Mouse (Mus musculus): ENCODE data around the gene Cuta. TPM values are rescaled to one million over a fixed set of nuclear protein-coding genes. Genes with fewer than 3 reads are reported as not detected.

Gene Cuta
- polyA plus RNA-seq, 1 experiment from 2014 or later: 163 TPM

DNA sequence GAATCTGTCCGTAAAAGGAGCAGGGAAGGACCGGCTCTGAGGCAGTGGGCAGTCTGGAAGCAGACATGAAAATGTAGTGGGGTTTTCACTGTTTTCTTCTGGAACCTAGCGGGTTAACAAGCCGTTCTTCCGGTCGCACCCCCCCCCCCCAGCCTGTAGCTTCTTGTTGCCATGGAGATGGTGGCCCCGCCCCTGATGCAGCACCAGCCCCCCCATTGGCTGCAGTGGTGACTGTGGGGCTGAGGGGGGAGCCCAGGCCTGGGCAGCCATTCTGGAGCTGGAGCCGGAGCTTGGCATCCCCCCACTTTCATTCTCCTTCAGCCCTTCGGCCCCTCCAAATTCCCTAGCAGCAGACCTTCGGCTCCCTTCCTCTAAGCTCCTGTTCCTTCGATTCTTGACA, 12.0 kb upstream of the Cuta start:
- 3% methylated on average over 10 of the region's 11 CpGs for WGBS
- peak; percentile 25; the same call in 1 of the 2 replicates for ATAC-seq (replicated peaks; ENCODE audit: extremely low read depth, insufficient read depth, low FRiP score)
- peak overlapping the region; percentile 55 for H3K9ac ChIP-seq (ENCODE audit: low read length)
- H3K4me2 ChIP-seq (ENCODE audit: low read depth, low read length): peak overlapping the region; percentile 59
- peak overlapping the region; percentile 29 for H3K4me3 ChIP-seq (ENCODE audit: low read length)
- H3K4me1 ChIP-seq (ENCODE audit: control insufficient read depth, insufficient read depth, low read length): peaks cover 51% of the 10 kb centered on the region
- H3K9me3 ChIP-seq (replicated peaks; ENCODE audit: control insufficient read depth, low read length): no peaks in the 10 kb centered on the region
- no peak overlapping the region for H3K27ac ChIP-seq (ENCODE audit: low read length)
- no peaks in the 10 kb centered on the region for H3K27me3 ChIP-seq (ENCODE audit: control insufficient read depth, insufficient read depth, low read length)
- H3K36me3 ChIP-seq (ENCODE audit: control insufficient read depth, insufficient read depth): no peaks in the 10 kb centered on the region

GRCm38 (mm10) chr17:26950560-26951288, 11.4 kb upstream of the Cuta start:
- WGBS: 45% methylated on average over 7 of the region's 7 CpGs
- Histone ChIP-seq H3K27me3 (ENCODE audit: control insufficient read depth, insufficient read depth, low read length) (no peaks in the 10 kb centered on the region), H3K4me1 (ENCODE audit: control insufficient read depth, insufficient read depth, low read length) (peaks cover 58% of the 10 kb centered on the region), H3K27ac (ENCODE audit: low read length) (no peak overlapping the region), H3K9ac (ENCODE audit: low read length) (peak overlapping the region; percentile 55), H3K4me2 (ENCODE audit: low read depth, low read length) (peak overlapping the region; percentile 59), H3K4me3 (ENCODE audit: low read length) (peak overlapping the region; percentile 29; the same call in 1 of the 2 replicates), H3K36me3 (ENCODE audit: control insufficient read depth, insufficient read depth) (no peaks in the 10 kb centered on the region), H3K9me3 (replicated peaks; ENCODE audit: control insufficient read depth, low read length) (no peaks in the 10 kb centered on the region)
- no peak for ATAC-seq (replicated peaks; ENCODE audit: extremely low read depth, insufficient read depth, low FRiP score)

- H3K27ac ChIP-seq (ENCODE audit: low read length): no peak overlapping the region
- 50% methylated on average over 5 of the region's 5 CpGs for WGBS
- no peak overlapping the region for H3K4me2 ChIP-seq (ENCODE audit: low read depth, low read length)
Observed at GRCm38 (mm10) chr17:26949866-26950265, 10.5 kb upstream of the Cuta start.

DNA sequence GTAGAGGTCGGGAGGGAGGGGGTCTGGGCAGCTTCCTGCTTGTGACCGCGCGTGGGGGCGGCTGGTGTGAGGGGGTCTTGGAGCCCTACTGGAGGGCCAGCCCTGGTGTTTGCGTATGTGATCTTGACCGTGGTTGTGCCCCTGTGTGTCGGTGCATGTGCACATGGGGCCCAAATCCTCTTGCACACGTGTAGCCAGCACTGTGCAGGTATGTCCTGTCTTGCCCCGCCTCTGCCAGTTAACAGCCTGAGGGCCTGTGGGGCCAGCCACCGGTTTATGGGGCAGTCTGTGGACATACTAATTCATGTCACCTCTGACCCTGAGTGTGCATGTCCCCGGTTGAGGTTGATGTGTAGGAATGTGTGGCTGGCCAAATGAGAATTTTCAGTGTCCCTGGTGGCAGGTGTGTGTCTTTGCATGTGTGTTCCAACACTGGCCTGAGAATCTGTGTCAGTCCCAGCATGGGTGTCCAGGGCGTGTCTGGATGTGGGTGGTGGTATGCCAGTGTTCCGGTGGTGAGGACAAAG, 9.7 kb upstream of the Cuta start:
- ATAC-seq (replicated peaks; ENCODE audit: extremely low read depth, insufficient read depth, low FRiP score): no peak

More at GRCm38 (mm10) chr17:26949866-26950265, 10.5 kb upstream of the Cuta start:
- Histone ChIP-seq H3K9me3 (replicated peaks; ENCODE audit: control insufficient read depth, low read length) (no peaks in the 10 kb centered on the region), H3K4me1 (ENCODE audit: control insufficient read depth, insufficient read depth, low read length) (peaks cover 60% of the 10 kb centered on the region), H3K4me3 (ENCODE audit: low read length) (no peak overlapping the region), H3K27me3 (ENCODE audit: control insufficient read depth, insufficient read depth, low read length) (no peaks in the 10 kb centered on the region), H3K9ac (ENCODE audit: low read length) (no peak overlapping the region), H3K36me3 (ENCODE audit: control insufficient read depth, insufficient read depth) (no peaks in the 10 kb centered on the region)
- ATAC-seq (replicated peaks; ENCODE audit: extremely low read depth, insufficient read depth, low FRiP score): no peak

GRCm38 (mm10) chr17:26948316-26949050, 9.1 kb upstream of the Cuta start:
- no peaks in the 10 kb centered on the region for H3K27me3 ChIP-seq (ENCODE audit: control insufficient read depth, insufficient read depth, low read length)
- H3K4me1 ChIP-seq (ENCODE audit: control insufficient read depth, insufficient read depth, low read length): peaks cover 55% of the 10 kb centered on the region
- H3K9me3 ChIP-seq (replicated peaks; ENCODE audit: control insufficient read depth, low read length): no peaks in the 10 kb centered on the region
- H3K4me2 ChIP-seq (ENCODE audit: low read depth, low read length): peak overlapping the region; percentile 98
- no peak for ATAC-seq (replicated peaks; ENCODE audit: extremely low read depth, insufficient read depth, low FRiP score)
- peak overlapping the region; percentile 60 for H3K27ac ChIP-seq (ENCODE audit: low read length)
- 0% methylated on average over 40 of the region's 87 CpGs for WGBS
- peak overlapping the region; percentile 77 for H3K4me3 ChIP-seq (ENCODE audit: low read length)
- H3K36me3 ChIP-seq (ENCODE audit: control insufficient read depth, insufficient read depth): no peaks in the 10 kb centered on the region
- peak overlapping the region; percentile 85 for H3K9ac ChIP-seq (ENCODE audit: low read length)

More for the DNA sequence above, 9.7 kb upstream of the Cuta start:
- peaks cover 58% of the 10 kb centered on the region for H3K4me1 ChIP-seq (ENCODE audit: control insufficient read depth, insufficient read depth, low read length)
- H3K27ac ChIP-seq (ENCODE audit: low read length): peak overlapping the region; percentile 60; the same call in 1 of the 2 replicates
- H3K9me3 ChIP-seq (replicated peaks; ENCODE audit: control insufficient read depth, low read length): no peaks in the 10 kb centered on the region
- peak overlapping the region; percentile 77 for H3K4me3 ChIP-seq (ENCODE audit: low read length)
- H3K36me3 ChIP-seq (ENCODE audit: control insufficient read depth, insufficient read depth): no peaks in the 10 kb centered on the region
- WGBS: 11% methylated on average over 13 of the region's 14 CpGs
- H3K9ac ChIP-seq (ENCODE audit: low read length): peak overlapping the region; percentile 85
- no peaks in the 10 kb centered on the region for H3K27me3 ChIP-seq (ENCODE audit: control insufficient read depth, insufficient read depth, low read length)
- peak overlapping the region; percentile 98 for H3K4me2 ChIP-seq (ENCODE audit: low read depth, low read length)

GRCm38 (mm10) chr17:26947231-26948100, 8.1 kb upstream of the Cuta start:
- Histone ChIP-seq H3K27me3 (ENCODE audit: control insufficient read depth, insufficient read depth, low read length) (no peaks in the 10 kb centered on the region), H3K4me1 (ENCODE audit: control insufficient read depth, insufficient read depth, low read length) (peaks cover 45% of the 10 kb centered on the region), H3K36me3 (ENCODE audit: control insufficient read depth, insufficient read depth) (no peaks in the 10 kb centered on the region), H3K9me3 (replicated peaks; ENCODE audit: control insufficient read depth, low read length) (no peaks in the 10 kb centered on the region), H3K4me3 (ENCODE audit: low read length) (no peak overlapping the region), H3K27ac (ENCODE audit: low read length) (no peak overlapping the region), H3K4me2 (ENCODE audit: low read depth, low read length) (no peak overlapping the region; the same call in 1 of the 2 replicates), H3K9ac (ENCODE audit: low read length) (no peak overlapping the region)
- no peak for ATAC-seq (replicated peaks; ENCODE audit: extremely low read depth, insufficient read depth, low FRiP score)
- 67% methylated on average over 12 of the region's 12 CpGs for WGBS

DNA sequence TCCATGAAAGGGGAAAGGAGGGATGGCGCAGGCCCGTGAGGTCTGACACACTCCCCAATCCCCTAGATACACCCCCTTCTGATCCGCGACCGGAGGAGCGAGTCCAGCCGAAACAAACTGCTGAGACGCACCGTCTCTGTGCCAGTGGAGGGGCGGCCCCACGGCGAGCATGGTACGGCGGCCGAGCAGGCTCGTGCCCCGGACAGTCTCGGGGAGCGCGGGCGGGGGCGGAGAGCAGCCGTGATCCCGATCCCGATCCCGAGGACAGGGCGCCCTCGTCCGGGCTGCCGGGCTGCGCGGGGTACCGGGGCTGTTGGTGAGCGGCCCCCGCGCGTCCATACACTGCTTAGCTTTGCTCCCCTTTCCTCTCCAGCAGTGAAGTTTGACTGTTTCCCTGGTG, 7.2 kb upstream of the Cuta start:
- H3K9me3 ChIP-seq (replicated peaks; ENCODE audit: control insufficient read depth, low read length): no peaks in the 10 kb centered on the region
- H3K36me3 ChIP-seq (ENCODE audit: control insufficient read depth, insufficient read depth): no peaks in the 10 kb centered on the region
- H3K27ac ChIP-seq (ENCODE audit: low read length): peak overlapping the region; percentile 83
- H3K4me2 ChIP-seq (ENCODE audit: low read depth, low read length): peak overlapping the region; percentile 90
- H3K4me3 ChIP-seq (ENCODE audit: low read length): peak overlapping the region; percentile 58
- 2% methylated on average over 37 of the region's 37 CpGs for WGBS
- peak overlapping the region; percentile 81 for H3K9ac ChIP-seq (ENCODE audit: low read length)
- no peaks in the 10 kb centered on the region for H3K27me3 ChIP-seq (ENCODE audit: control insufficient read depth, insufficient read depth, low read length)
- ATAC-seq (replicated peaks; ENCODE audit: extremely low read depth, insufficient read depth, low FRiP score): peak; percentile 49
- peaks cover 36% of the 10 kb centered on the region for H3K4me1 ChIP-seq (ENCODE audit: control insufficient read depth, insufficient read depth, low read length)

DNA sequence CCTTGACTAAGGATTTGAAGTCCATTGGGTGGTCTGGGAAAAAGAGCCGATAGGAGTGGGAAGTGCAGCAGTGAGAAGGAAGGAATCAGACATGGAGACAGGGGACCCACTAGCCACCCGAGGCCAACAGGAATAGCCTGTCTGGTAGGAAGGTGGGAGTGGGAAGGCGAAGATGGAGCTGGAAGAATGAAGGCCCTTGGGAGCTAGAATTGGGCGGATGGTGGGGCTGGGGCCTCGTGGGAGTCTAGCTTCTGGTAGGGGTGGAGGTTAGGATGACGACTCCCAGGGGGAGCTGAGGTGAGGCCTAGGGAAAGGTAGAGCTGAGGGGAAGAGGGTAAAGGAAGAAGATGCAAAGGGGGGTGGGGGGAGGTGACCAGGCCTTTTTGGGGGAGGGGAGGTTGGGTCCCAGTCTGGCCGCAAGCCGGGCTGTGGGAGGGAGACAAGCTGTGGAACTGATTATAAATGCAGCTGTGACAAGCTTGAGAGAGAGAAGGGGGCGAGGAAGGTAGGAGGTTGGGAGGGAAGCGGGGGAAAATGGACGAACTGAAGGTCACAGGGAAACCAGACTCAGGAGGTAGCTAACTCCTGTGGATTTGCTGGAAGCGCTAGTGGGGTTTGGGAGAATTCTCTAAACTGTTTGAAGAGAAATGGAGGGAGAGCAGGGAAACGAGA, 6.6 kb upstream of the Cuta start:
- Histone ChIP-seq H3K9me3 (replicated peaks; ENCODE audit: control insufficient read depth, low read length) (no peaks in the 10 kb centered on the region), H3K4me3 (ENCODE audit: low read length) (peak overlapping the region; percentile 58), H3K4me1 (ENCODE audit: control insufficient read depth, insufficient read depth, low read length) (peaks cover 32% of the 10 kb centered on the region), H3K9ac (ENCODE audit: low read length) (peak overlapping the region; percentile 81), H3K36me3 (ENCODE audit: control insufficient read depth, insufficient read depth) (no peaks in the 10 kb centered on the region), H3K4me2 (ENCODE audit: low read depth, low read length) (peak overlapping the region; percentile 90), H3K27me3 (ENCODE audit: control insufficient read depth, insufficient read depth, low read length) (no peaks in the 10 kb centered on the region), H3K27ac (ENCODE audit: low read length) (peak overlapping the region; percentile 83)
- WGBS: 31% methylated on average over 13 of the region's 13 CpGs
- ATAC-seq (replicated peaks; ENCODE audit: extremely low read depth, insufficient read depth, low FRiP score): no peak
